Mouse (Mus musculus): ENCODE data around the gene Fbln5.

Fbln5 gene

GRCm38 (mm10) chr12:101818608-101819370 lies at the start of gene Fbln5:
Gene Fbln5 (minus strand): TSS chr12:101819055.
- DNase-seq: peak; percentile 39 to 51

- DNase-seq: no peak
These were observed 43.6 kb upstream of the Fbln5 start for GRCm38 (mm10) chr12:101862286-101862964.

- no peak for DNase-seq
These were observed 41.4 kb upstream of the Fbln5 start for GRCm38 (mm10) chr12:101860256-101860655.

- DNase-seq: no peak
These were observed 39.2 kb upstream of the Fbln5 start for GRCm38 (mm10) chr12:101858011-101858410.

DNA sequence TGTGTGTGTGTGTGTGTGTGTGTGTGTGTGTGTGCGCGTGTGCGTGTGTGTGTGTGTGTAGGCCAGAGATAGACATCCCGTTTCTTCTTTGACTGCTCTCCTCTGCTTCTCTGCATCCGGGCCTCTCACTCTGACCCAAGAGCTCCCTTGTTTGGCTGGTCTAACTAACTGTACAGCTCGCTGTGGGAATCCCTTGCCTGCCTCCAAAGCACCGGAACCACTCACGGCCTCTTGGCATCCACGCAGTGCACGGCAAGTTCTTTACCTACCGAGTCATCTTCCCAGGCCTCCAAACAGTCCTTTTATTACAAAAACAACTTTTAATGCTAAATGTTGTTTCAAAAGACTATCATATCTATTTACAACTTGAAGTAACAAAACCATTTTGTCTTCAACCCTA lies 35.5 kb upstream of the Fbln5 start:
- no peak for DNase-seq

GRCm38 (mm10) chr12:101851846-101852564 lies 33.1 kb upstream of the Fbln5 start:
- no peak for DNase-seq

GRCm38 (mm10) chr12:101851314-101851713 lies 32.5 kb upstream of the Fbln5 start:
- no peak for DNase-seq

GRCm38 (mm10) chr12:101836546-101837274 lies 17.9 kb upstream of the Fbln5 start:
- DNase-seq: no peak

DNA sequence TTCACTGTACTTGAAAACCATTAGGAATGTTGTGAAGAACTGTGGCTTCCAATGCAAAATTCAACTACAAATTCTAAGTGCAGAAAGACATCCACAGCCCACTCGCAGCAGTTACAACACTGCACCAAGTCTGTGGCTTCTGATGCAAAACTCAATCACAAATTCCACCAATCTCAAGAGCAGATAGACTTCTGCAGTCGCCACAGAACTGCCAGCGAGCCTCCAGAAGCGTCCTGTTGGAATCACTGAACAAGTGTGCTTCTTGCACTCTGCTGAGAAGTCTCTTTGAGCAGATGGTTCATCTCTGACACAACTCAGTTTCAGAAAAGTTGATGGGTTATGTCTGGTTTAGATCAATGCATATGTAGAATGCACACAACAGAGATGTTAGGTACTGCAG lies 15.9 kb upstream of the Fbln5 start:
- no peak for DNase-seq

DNA sequence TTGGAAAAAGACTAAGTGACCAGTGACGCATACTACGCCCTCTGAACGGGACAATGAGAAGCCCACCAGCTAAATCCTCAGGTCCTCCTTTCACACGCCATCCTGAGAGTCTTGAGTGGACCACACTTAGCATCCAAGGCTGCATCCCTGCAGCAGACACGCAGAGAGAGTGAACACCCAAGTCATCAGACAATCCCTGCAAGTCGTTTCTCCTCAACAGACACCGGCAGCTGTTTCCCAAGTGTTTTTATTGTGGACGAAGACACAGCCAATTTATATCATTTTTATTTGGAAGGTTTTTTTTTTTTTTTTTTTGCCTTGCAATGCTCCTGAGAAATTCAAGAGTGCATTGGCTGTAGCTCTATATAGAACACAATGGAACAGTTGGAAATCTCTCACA lies 14.9 kb upstream of the Fbln5 start:
- DNase-seq: no peak

GRCm38 (mm10) chr12:101833115-101833506 lies 14.3 kb upstream of the Fbln5 start:
- no peak for DNase-seq

GRCm38 (mm10) chr12:101832179-101833114 lies 13.6 kb upstream of the Fbln5 start:
- DNase-seq: no peak

GRCm38 (mm10) chr12:101831221-101831620 lies 12.4 kb upstream of the Fbln5 start:
- no peak for DNase-seq

DNA sequence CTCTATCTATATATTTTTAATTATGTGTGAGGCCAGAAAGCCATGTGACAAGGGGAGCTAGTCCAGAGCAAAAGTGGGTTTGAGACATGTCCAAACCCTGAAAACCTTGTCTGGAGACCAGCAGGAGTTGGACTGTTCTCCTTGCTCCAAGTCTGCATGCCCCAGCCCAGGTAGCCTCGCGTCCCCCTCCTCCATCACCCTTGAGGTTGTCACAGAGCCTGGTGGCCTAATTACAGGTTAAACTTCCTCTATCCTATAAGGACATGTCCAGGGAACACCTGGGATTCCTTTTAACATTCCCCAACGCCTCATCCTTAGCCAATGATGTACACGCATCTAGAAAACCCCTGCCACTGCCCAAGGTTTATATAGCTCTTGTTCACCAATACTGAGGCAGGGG lies 4.3 kb upstream of the Fbln5 start:
- no peak for DNase-seq

GRCm38 (mm10) chr12:101821596-101821995 lies 2.7 kb upstream of the Fbln5 start:
- no peak for DNase-seq

- no peak for DNase-seq
These were observed 715 bp upstream of the Fbln5 start for GRCm38 (mm10) chr12:101819570-101819969.

DNA sequence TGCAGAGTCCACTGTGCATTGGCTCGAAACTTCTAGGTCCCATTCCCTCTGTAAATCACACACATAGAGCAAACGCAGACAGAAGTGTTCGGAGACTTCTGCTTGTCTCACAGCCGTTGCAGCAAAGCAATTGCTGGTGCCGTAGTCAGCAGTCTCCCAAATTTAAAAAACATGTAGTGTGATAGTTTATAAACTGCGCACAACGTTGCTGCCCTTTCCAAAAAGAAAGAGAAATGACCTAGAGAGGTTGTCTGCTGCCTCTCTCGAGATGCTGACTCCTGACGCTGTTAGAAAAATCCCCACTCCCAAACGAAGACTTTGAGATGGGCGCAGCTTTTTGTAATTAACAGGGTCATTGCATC lies 628 bp downstream of the Fbln5 start:
- no peak for DNase-seq

GRCm38 (mm10) chr12:101816810-101817209 lies 2.0 kb downstream of the Fbln5 start:
- peak in 1 of 2 experiments; percentile 24 for DNase-seq

DNA sequence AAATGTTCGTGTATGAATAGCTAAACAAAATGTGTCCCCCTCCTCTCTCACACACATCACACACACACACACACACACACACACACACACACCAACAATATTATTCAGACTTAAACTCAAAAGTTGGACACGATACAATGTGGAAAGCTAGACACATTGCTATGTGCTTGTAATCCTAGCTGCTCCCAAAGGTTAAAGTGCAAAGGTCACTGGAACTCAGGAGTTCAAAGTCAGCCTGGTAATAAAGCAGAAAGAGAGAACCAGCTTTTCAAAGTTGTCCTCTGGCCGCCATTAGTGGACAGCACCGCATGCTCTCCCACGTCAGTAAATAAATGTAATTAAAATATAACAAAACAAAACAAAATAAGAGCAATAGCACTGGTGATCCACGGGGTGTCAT lies 3.1 kb downstream of the Fbln5 start:
- no peak for DNase-seq

- peak; percentile 27 to 28 for DNase-seq
These were observed 4.4 kb downstream of the Fbln5 start for GRCm38 (mm10) chr12:101814423-101814822.

DNA sequence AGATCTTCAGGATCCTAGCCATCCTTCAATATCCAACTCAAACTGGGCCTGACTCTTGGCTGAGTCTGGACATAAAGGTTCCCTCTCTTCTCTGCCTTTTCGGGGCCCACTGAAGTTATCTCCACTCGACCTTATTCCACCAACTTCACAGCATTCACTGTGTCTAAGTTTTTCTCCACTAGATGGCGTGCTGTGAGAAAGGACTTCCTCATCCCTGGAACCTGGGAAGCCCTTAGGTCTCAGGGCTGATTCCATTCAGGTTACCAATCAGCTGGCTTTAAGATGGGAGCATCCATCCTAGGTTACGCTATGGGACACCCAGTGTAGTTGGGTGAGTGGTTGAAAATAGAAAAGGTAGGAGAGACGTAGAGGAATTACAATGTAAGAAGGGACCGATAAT lies 7.7 kb downstream of the Fbln5 start:
- DNase-seq: peak; percentile 18 to 30

- peak; percentile 75 to 83 for DNase-seq
These were observed 8.3 kb downstream of the Fbln5 start for GRCm38 (mm10) chr12:101810515-101810914.
